Mouse (Mus musculus) ES-E14 (cell line): Measurements from ENCODE around the gene Ralgds. TPM values are rescaled to one million over a fixed set of nuclear protein-coding genes. Genes with fewer than 3 reads are reported as not detected.

ENCODE experiments used
- DNase-seq: peaks from one replicate; pipeline ENCODE4 v3.0.0-alpha.2; 2013; ENCODE audit warnings: low read depth, low spot score
- H3K27ac ChIP-seq: 2 replicates; pipeline ENCODE4 v1.5.1; 2012; ENCODE audit warnings: low read depth, mild to moderate bottlenecking, low read length, moderate library complexity, mixed read lengths; ENCODE audit not compliant: poor library complexity, insufficient read depth, severe bottlenecking
- H3K36me3 ChIP-seq: 2 replicates; pipeline ENCODE4 v1.6.1; 2012; ENCODE audit warnings: mild to moderate bottlenecking, low read length, moderate library complexity, mixed read lengths; ENCODE audit not compliant: control insufficient read depth, poor library complexity, insufficient read depth, severe bottlenecking
- H3K4me1 ChIP-seq, 2 experiments: fragments of 150-350 bp in 1 of 2; sonication (generic) in 1 of 2; 2 replicates each; pipeline ENCODE4 v1.6.1; 2012; ENCODE audit warnings: low read length in 2 of 2, mild to moderate bottlenecking in 1 of 2, mixed read lengths in 1 of 2; ENCODE audit not compliant: control insufficient read depth in 2 of 2, insufficient read depth in 2 of 2, poor library complexity in 1 of 2
- H3K4me3 ChIP-seq, 2 experiments: fragments of 150-350 bp in 1 of 2; sonication (generic) in 1 of 2; 2 replicates each; pipeline ENCODE4 v1.5.1; 2012; ENCODE audit warnings: low read length in 2 of 2, low read depth in 1 of 2, mild to moderate bottlenecking in 1 of 2, mixed read lengths in 1 of 2; ENCODE audit not compliant: insufficient read depth in 1 of 2, poor library complexity in 1 of 2, severe bottlenecking in 1 of 2
- H3K9ac ChIP-seq: 2 replicates; pipeline ENCODE4 v1.6.1; 2012; ENCODE audit warnings: low read depth, mild to moderate bottlenecking, low read length, mixed read lengths; ENCODE audit not compliant: poor library complexity, insufficient read depth, severe bottlenecking
- H3K9me3 ChIP-seq: fragments of 150-350 bp; sonication (generic); 2 replicates; pipeline ENCODE4 v1.6.1; 2012; ENCODE audit warnings: low read depth, mild to moderate bottlenecking, low read length; ENCODE audit not compliant: control insufficient read depth, insufficient read depth
- CHD2 ChIP-seq: IDR thresholded peaks from 2 replicates; pipeline ENCODE4 v1.6.1; 2014; ENCODE audit warnings: mild to moderate bottlenecking, low read depth, low read length, inconsistent platforms
- HCFC1 ChIP-seq: IDR thresholded peaks from 2 replicates; pipeline ENCODE4 v1.6.1; 2012; ENCODE audit warnings: low read length, inconsistent platforms, borderline replicate concordance; ENCODE audit not compliant: insufficient read depth
- MAFK ChIP-seq: IDR thresholded peaks from 2 replicates; pipeline ENCODE4 v1.6.1; 2014; ENCODE audit warnings: mild to moderate bottlenecking, low read depth, low read length, inconsistent platforms; ENCODE audit not compliant: insufficient read depth
- ZC3H11A ChIP-seq: IDR thresholded peaks from 2 replicates; pipeline ENCODE4 v1.6.1; 2012; ENCODE audit warnings: low read depth, mild to moderate bottlenecking, inconsistent platforms, low read length, borderline replicate concordance
- ZNF384 ChIP-seq: IDR thresholded peaks from 2 replicates; pipeline ENCODE4 v1.6.1; 2012; ENCODE audit warnings: low read depth, low read length, inconsistent platforms
- in situ Hi-C, 2 experiments: fragments of 600-800 bp; cut with MboI; formaldehyde crosslinking; loops; one replicate each; pipeline ENCODE4 v1.15.1; 2025; ENCODE audit warnings: low sequenced_read_pairs in 2 of 2, inconsistent platforms in 1 of 2; ENCODE audit not compliant: unreplicated experiment in 2 of 2
- total RNA-seq: library from RNA; depleted of rRNA; stranded (reverse); fragments of 300-350 nt; gene quantifications from 2 replicates; pipeline ENCODE4 v1.2.3, GENCODE M21; 2012

Gene Ralgds
- total RNA-seq, 1 experiment: 18.2 TPM

GRCm38 (mm10) chr2:28566545-28566944 is 53.6 kb downstream of the Ralgds start:
- TF ChIP-seq MAFK (no peak), HCFC1 (no peak), ZNF384 (no peak), ZC3H11A (no peak), CHD2 (no peak)
- Histone ChIP-seq H3K9me3 (no peaks in the 10 kb centered on the region), H3K36me3 (peaks cover 40% of the 10 kb centered on the region), H3K4me3 (no peak overlapping the region), H3K27ac (no peak overlapping the region), H3K4me1 (peaks cover 0 to 3% of the 10 kb centered on the region in 2 experiments; a peak in 1 of 4 replicates), H3K9ac (no peak overlapping the region)
- in situ Hi-C loops: no loop called here
- no peak for DNase-seq

GRCm38 (mm10) chr2:28569903-28570302 is 57.0 kb downstream of the Ralgds start:
- in situ Hi-C loops: no loop called here
- no peak overlapping the region for H3K9ac ChIP-seq
- DNase-seq: no peak
- H3K4me3 ChIP-seq: no peak overlapping the region
- H3K4me1 ChIP-seq: no peaks in the 10 kb centered on the region
- peaks cover 64% of the 10 kb centered on the region for H3K36me3 ChIP-seq
- TF ChIP-seq ZC3H11A: no peak
- TF ChIP-seq ZNF384: no peak
- no peak for TF ChIP-seq CHD2
- no peak for TF ChIP-seq MAFK
- TF ChIP-seq HCFC1: no peak
- no peak overlapping the region for H3K27ac ChIP-seq
- no peaks in the 10 kb centered on the region for H3K9me3 ChIP-seq

- Histone ChIP-seq H3K27ac (no peak overlapping the region), H3K4me3 (no peak overlapping the region), H3K9ac (no peak overlapping the region), H3K4me1 (no peaks in the 10 kb centered on the region), H3K36me3 (peaks cover 57% of the 10 kb centered on the region), H3K9me3 (no peaks in the 10 kb centered on the region)
- DNase-seq: no peak
- TF ChIP-seq CHD2 (no peak), ZNF384 (no peak), ZC3H11A (no peak), MAFK (no peak), HCFC1 (no peak)
- in situ Hi-C loops: no loop called here
These were observed 62.4 kb downstream of the Ralgds start for GRCm38 (mm10) chr2:28575341-28575740.

GRCm38 (mm10) chr2:28576815-28577214 is 63.9 kb downstream of the Ralgds start:
- Histone ChIP-seq H3K36me3 (peaks cover 46% of the 10 kb centered on the region), H3K9ac (no peak overlapping the region), H3K9me3 (no peaks in the 10 kb centered on the region), H3K4me3 (no peak overlapping the region), H3K4me1 (no peaks in the 10 kb centered on the region), H3K27ac (no peak overlapping the region)
- no peak for DNase-seq
- in situ Hi-C loops: no loop called here
- TF ChIP-seq HCFC1 (no peak), CHD2 (no peak), ZC3H11A (no peak), MAFK (no peak), ZNF384 (no peak)

- no peak overlapping the region for H3K27ac ChIP-seq
- H3K36me3 ChIP-seq: peaks cover 34% of the 10 kb centered on the region
- TF ChIP-seq CHD2: no peak
- H3K4me3 ChIP-seq: no peak overlapping the region
- H3K9ac ChIP-seq: no peak overlapping the region
- DNase-seq: peak; percentile 47
- no peaks in the 10 kb centered on the region for H3K4me1 ChIP-seq
- no peaks in the 10 kb centered on the region for H3K9me3 ChIP-seq
- in situ Hi-C loops: no loop called here
These were observed 65.1 kb downstream of the Ralgds start for GRCm38 (mm10) chr2:28578003-28578402.
